Mouse (Mus musculus) heart, embryonic 16.5 days (tissue): ENCODE data around the gene Hacd1. TPM values are rescaled to one million over a fixed set of nuclear protein-coding genes. Genes with fewer than 3 reads are reported as not detected.

Experiments used
- ATAC-seq: fragments of 200-750 bp; cut with Nextera tagmentation; replicated peaks from 2 replicates; pipeline ENCODE4 v1.8.0; 2017; ENCODE audit warnings: moderate number of reproducible peaks; ENCODE audit not compliant: insufficient read depth, low FRiP score; ENCODE audit errors: extremely low read depth
- H3K27ac ChIP-seq: fragments of 300-500 bp; sonication (generic); 2 replicates; pipeline ENCODE4 v1.5.1; 2014; ENCODE audit warnings: mild to moderate bottlenecking, low read length, control low read depth, moderate library complexity
- H3K27me3 ChIP-seq: fragments of 300-500 bp; sonication (generic); 2 replicates; pipeline ENCODE4 v1.6.1; 2014; ENCODE audit warnings: low read length, mixed read lengths; ENCODE audit not compliant: control insufficient read depth, insufficient read depth
- H3K36me3 ChIP-seq: fragments of 300-500 bp; sonication (generic); 2 replicates; pipeline ENCODE4 v1.6.1; 2014; ENCODE audit not compliant: control insufficient read depth, insufficient read depth
- H3K4me1 ChIP-seq: fragments of 300-500 bp; sonication (generic); 2 replicates; pipeline ENCODE4 v1.6.1; 2014; ENCODE audit warnings: low read length, mixed read lengths; ENCODE audit not compliant: control insufficient read depth, insufficient read depth
- H3K4me2 ChIP-seq: fragments of 300-500 bp; sonication (generic); 2 replicates; pipeline ENCODE4 v1.6.1; 2014; ENCODE audit warnings: low read depth, mild to moderate bottlenecking, control low read depth, low read length
- H3K4me3 ChIP-seq: fragments of 300-500 bp; sonication (generic); 2 replicates; pipeline ENCODE4 v1.5.1; 2014; ENCODE audit warnings: mild to moderate bottlenecking, control low read depth, low read length
- H3K9ac ChIP-seq: fragments of 300-500 bp; sonication (generic); 2 replicates; pipeline ENCODE4 v1.6.1; 2014; ENCODE audit warnings: low read length, control low read depth
- H3K9me3 ChIP-seq: fragments of 300-500 bp; sonication (generic); replicated peaks from 2 replicates; pipeline ENCODE4 v1.6.1; 2016; ENCODE audit warnings: low read length; ENCODE audit not compliant: control insufficient read depth
- WGBS: fragments of 180-500 bp; shearing (Covaris S2); extraction: QIAGEN DNeasy Blood & Tissue Kit; methylation state at CpG from one replicate; pipeline ENCODE4 v1.1.7; 2014; 5-methylcytosine and 5-hydroxymethylcytosine counted together
- polyA plus RNA-seq: library from polyadenylated mRNA; unstranded; fragments of >200 nt; fragmentation: Nextera tagmentation; extraction: Ambion mirVana; gene quantifications from 2 replicates; pipeline ENCODE4 v1.2.1, GENCODE M21; 2015

Gene Hacd1
- polyA plus RNA-seq, 1 experiment from 2014 or later = 249 TPM

- H3K36me3 ChIP-seq = peaks cover 9% of the 10 kb centered on the region
- H3K27ac ChIP-seq = no peak overlapping the region
- H3K4me1 ChIP-seq = peaks cover 2% of the 10 kb centered on the region
- no peaks in the 10 kb centered on the region for H3K27me3 ChIP-seq
- no peak overlapping the region for H3K9ac ChIP-seq
- H3K4me2 ChIP-seq = no peak overlapping the region
- H3K9me3 ChIP-seq = no peaks in the 10 kb centered on the region
- 43% methylated on average over 9 of the region's 9 CpGs for WGBS
- ATAC-seq = no peak
- no peak overlapping the region for H3K4me3 ChIP-seq
These were observed 12.3 kb downstream of the Hacd1 start for GRCm38 (mm10) chr2:14043577-14044170.

GRCm38 (mm10) chr2:14043011-14043410 is 12.9 kb downstream of the Hacd1 start:
- no peak for ATAC-seq
- WGBS = 76% methylated on average over 3 of the region's 3 CpGs
- no peaks in the 10 kb centered on the region for H3K4me1 ChIP-seq
- peaks cover 9% of the 10 kb centered on the region for H3K36me3 ChIP-seq
- H3K9ac ChIP-seq = no peak overlapping the region
- H3K27ac ChIP-seq = no peak overlapping the region
- H3K9me3 ChIP-seq = no peaks in the 10 kb centered on the region
- no peak overlapping the region for H3K4me2 ChIP-seq
- H3K4me3 ChIP-seq = no peak overlapping the region
- H3K27me3 ChIP-seq = no peaks in the 10 kb centered on the region

- Histone ChIP-seq H3K4me2 (no peak overlapping the region), H3K27ac (no peak overlapping the region), H3K4me3 (no peak overlapping the region), H3K27me3 (no peaks in the 10 kb centered on the region), H3K9ac (no peak overlapping the region), H3K4me1 (no peaks in the 10 kb centered on the region), H3K9me3 (no peaks in the 10 kb centered on the region), H3K36me3 (peaks cover 9% of the 10 kb centered on the region)
- WGBS = 95% methylated on average over 2 of the region's 2 CpGs
- no peak for ATAC-seq
These were observed 14.7 kb downstream of the Hacd1 start for GRCm38 (mm10) chr2:14041249-14041648.

- Histone ChIP-seq H3K9me3 (no peaks in the 10 kb centered on the region), H3K27ac (no peak overlapping the region), H3K27me3 (no peaks in the 10 kb centered on the region), H3K9ac (no peak overlapping the region), H3K36me3 (no peaks in the 10 kb centered on the region; the same call in 1 of the 2 replicates), H3K4me1 (no peaks in the 10 kb centered on the region), H3K4me2 (no peak overlapping the region), H3K4me3 (no peak overlapping the region)
- ATAC-seq = no peak
- 88% methylated on average over 1 of the region's 1 CpGs for WGBS
These were observed 36.7 kb downstream of the Hacd1 start for GRCm38 (mm10) chr2:14019228-14019627.

- H3K4me2 ChIP-seq = no peak overlapping the region
- WGBS = 79% methylated on average over 1 of the region's 1 CpGs
- H3K27me3 ChIP-seq = no peaks in the 10 kb centered on the region
- no peak overlapping the region for H3K27ac ChIP-seq
- H3K4me3 ChIP-seq = no peak overlapping the region
- H3K36me3 ChIP-seq = no peaks in the 10 kb centered on the region
- no peak for ATAC-seq
- H3K4me1 ChIP-seq = no peaks in the 10 kb centered on the region
- H3K9ac ChIP-seq = no peak overlapping the region
- 0 out of 2 replicates have a peak, but pooled peaks cover 4% of the 10 kb centered on the region for H3K9me3 ChIP-seq
These were observed 50.8 kb downstream of the Hacd1 start for GRCm38 (mm10) chr2:14005121-14005520.

GRCm38 (mm10) chr2:13960136-13960535 is 95.8 kb downstream of the Hacd1 start:
- no peaks in the 10 kb centered on the region for H3K4me1 ChIP-seq
- H3K27me3 ChIP-seq = no peaks in the 10 kb centered on the region
- no peak overlapping the region for H3K9ac ChIP-seq
- no peaks in the 10 kb centered on the region for H3K36me3 ChIP-seq
- no peak overlapping the region for H3K27ac ChIP-seq
- no peaks in the 10 kb centered on the region for H3K9me3 ChIP-seq
- no peak for ATAC-seq
- no peak overlapping the region for H3K4me2 ChIP-seq
- no peak overlapping the region for H3K4me3 ChIP-seq
- WGBS = 71% methylated on average over 1 of the region's 1 CpGs

GRCm38 (mm10) chr2:13956463-13956862 is 99.5 kb downstream of the Hacd1 start:
- 34% methylated on average over 2 of the region's 2 CpGs for WGBS
- no peak overlapping the region for H3K4me2 ChIP-seq
- H3K4me3 ChIP-seq = no peak overlapping the region
- H3K27me3 ChIP-seq = no peaks in the 10 kb centered on the region
- no peak overlapping the region for H3K9ac ChIP-seq
- no peaks in the 10 kb centered on the region for H3K36me3 ChIP-seq
- H3K4me1 ChIP-seq = no peaks in the 10 kb centered on the region
- H3K27ac ChIP-seq = no peak overlapping the region
- no peaks in the 10 kb centered on the region for H3K9me3 ChIP-seq
- ATAC-seq = no peak

- no peaks in the 10 kb centered on the region for H3K9me3 ChIP-seq
- H3K9ac ChIP-seq = no peak overlapping the region
- 32% methylated on average over 2 of the region's 2 CpGs for WGBS
- H3K27ac ChIP-seq = no peak overlapping the region
- no peaks in the 10 kb centered on the region for H3K27me3 ChIP-seq
- no peak overlapping the region for H3K4me2 ChIP-seq
- H3K4me3 ChIP-seq = no peak overlapping the region
- no peak for ATAC-seq
- H3K4me1 ChIP-seq = no peaks in the 10 kb centered on the region
- H3K36me3 ChIP-seq = no peaks in the 10 kb centered on the region
These were observed 117.8 kb downstream of the Hacd1 start for GRCm38 (mm10) chr2:13938118-13938517.

- H3K9me3 ChIP-seq = no peaks in the 10 kb centered on the region
- no peak overlapping the region for H3K9ac ChIP-seq
- no peak overlapping the region for H3K4me3 ChIP-seq
- no peak for ATAC-seq
- H3K36me3 ChIP-seq = no peaks in the 10 kb centered on the region
- no peak overlapping the region for H3K4me2 ChIP-seq
- 64% methylated on average over 3 of the region's 3 CpGs for WGBS
- H3K27me3 ChIP-seq = no peaks in the 10 kb centered on the region
- no peaks in the 10 kb centered on the region for H3K4me1 ChIP-seq
- H3K27ac ChIP-seq = no peak overlapping the region
These were observed 120.6 kb downstream of the Hacd1 start for GRCm38 (mm10) chr2:13935343-13935742.
